Mouse (Mus musculus) stomach, adult 2 months (tissue): ENCODE results near the gene Npat. TPM values are rescaled to one million over a fixed set of nuclear protein-coding genes. Genes with fewer than 3 reads are reported as not detected.

ENCODE experiments used
- polyA plus RNA-seq: library from polyadenylated mRNA; depleted of rRNA; stranded (reverse); fragments of >200 nt; gene quantifications from 2 replicates; pipeline ENCODE4 v1.2.3, GENCODE M21; 2012; rRNA removed

Gene Npat
- 0.24 and 0.48 TPM in 2 replicates for polyA plus RNA-seq

DNA sequence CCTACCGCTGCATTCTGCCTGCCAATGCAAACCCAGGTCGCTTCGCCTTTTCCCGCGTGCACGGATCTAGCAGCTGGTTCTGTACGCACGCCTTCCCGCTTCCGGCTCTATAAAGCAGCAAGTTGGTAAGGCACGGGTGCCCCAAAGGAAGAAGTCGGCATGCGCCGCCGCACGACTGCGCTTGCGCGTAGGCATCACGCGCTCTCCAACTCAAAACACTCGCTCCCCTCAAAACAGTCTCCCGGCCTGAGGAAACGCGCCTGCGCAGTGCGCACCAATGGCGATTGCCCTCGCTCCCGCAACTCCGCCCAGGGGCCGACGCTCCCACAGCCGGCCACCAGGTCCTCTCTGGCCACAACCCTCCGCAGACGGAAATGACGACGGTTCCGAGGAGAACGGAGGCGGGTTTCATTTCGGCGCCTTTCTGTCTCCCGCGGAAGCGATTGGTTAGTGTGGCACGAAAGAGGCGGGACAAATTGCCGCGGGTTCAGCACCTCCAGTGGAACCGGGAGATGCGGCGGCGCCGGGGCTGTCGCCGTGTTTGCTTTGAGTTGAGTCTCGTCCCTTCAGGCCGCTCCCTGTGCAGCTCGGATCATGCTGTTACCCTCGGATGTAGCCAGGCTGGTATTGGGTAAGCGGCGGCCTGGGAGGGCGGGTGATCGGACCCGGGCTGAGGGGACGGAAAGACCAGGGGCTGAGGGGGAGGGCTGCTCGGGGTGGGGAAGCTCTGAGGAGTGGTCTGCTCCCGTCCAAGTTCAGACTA is at the start of gene Npat, which contains the start of gene Atm:
Gene Npat (plus strand): TSS at position 490 of the 763 bp plus-strand sequence.
Gene Atm (minus strand): TSS at position 183 of the 763 bp plus-strand sequence.

DNA sequence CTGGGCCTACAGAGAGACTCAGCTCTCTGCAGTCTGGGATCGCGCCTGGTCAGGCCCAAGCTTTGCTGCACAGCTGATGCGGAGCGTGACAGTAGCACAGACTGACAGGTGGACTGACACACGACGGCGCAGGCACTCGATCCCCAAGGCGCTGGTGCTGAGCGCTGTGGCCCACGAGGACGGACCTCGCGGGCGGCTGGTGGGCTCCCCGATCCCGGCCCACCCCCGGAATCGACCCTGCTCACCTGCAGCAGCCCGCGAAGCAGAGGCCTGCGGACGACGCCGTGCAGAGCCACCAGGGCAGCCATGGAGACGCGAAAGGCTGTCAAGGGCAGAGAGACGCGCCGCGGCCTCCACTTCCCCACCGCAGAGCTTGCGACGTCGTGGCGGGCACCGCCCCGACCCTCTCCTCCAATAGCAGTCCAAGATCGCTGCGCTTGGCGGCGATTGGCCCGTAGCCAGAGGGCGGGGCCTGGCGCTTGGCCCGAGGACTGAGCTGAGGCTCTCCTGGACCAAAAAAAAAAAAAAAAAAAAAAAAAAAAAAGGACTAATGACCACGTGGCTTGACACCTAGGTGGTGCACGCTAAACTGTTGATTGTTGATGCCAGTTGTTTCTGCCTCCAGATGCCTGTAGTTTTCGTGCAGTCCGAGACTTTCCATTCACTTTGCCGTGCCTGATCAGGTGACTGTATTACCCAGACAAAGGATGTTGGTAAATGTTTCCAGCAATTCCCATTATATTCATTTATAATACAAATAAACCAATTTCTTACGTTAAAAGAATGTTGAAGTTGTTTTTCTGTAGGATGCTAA is 73.3 kb downstream of the Npat start, which contains the start of gene Acat1:
Gene Acat1 (minus strand): TSS at position 415 of the 814 bp plus-strand sequence.

Other genes with a start within 250 kb of the Npat start
- gene Exph5, start 235.4 kb upstream of the Npat start, polyA plus RNA-seq: 0.39 and 0.81 TPM in 2 replicates
- 3.1 and 3.7 TPM in 2 replicates for gene Kdelc2, start 153.0 kb upstream of the Npat start, polyA plus RNA-seq
- gene 4930550C14Rik, start 134.7 kb upstream of the Npat start, polyA plus RNA-seq: 0.02 and 0.05 TPM in 2 replicates
- 0.16 and 0.70 TPM in 2 replicates for gene Atm, start 307 bp upstream of the Npat start, polyA plus RNA-seq
- 11.3 and 13.3 TPM in 2 replicates for gene Acat1, start 73.3 kb downstream of the Npat start, polyA plus RNA-seq
- gene Cul5, start 133.0 kb downstream of the Npat start, polyA plus RNA-seq: 1.3 and 1.6 TPM in 2 replicates
- 0.03 TPM in 1 of 2 replicates, not detected in the other for gene Rab39, start 169.2 kb downstream of the Npat start, polyA plus RNA-seq
- gene Slc35f2, start 234.5 kb downstream of the Npat start, polyA plus RNA-seq: 1.5 and 2.0 TPM in 2 replicates